Comparison of ENCODE assay signal across 15 mouse cellular contexts in the genomic region with DNA sequence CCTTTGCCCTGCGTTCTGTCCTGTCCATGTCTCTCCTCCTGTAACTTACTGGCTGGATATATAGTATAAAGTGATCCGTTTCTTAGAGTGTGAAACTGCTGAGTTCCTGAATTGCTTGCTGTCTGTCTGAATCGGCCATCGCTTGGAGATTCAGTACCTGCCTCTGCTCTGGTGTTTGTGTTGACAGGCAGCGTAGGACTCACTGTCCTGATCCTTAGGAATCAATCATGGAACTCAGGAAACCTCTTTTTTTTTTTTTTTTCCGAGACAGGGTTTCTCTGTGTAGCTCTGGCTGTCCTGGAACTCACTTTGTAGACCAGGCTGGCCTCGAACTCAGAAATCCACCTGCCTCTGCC. TPM values are rescaled to one million over a fixed set of nuclear protein-coding genes. Genes with fewer than 3 reads are reported as not detected.
DNase-seq lines count a peak whose midpoint lies in the region; ATAC-seq and TF ChIP-seq lines count a peak whose summit lies in the region.
"Had no signal": no experiment of that assay in that cellular context is flagged by ENCODE, and none has a peak within 500 bp of the region (broad histone marks: within the 10 kb centered on the region; RNA-seq: fewer than 3 reads in every experiment).

No protein-coding gene starts in this region.

- peak overlapping the region; percentile 63 for H3K27ac ChIP-seq in heart, embryonic 15.5 days
- H3K27ac ChIP-seq in midbrain, postnatal 0 days (ENCODE audit: low read depth, low read length) = no peak overlapping the region
- H3K27ac ChIP-seq: embryonic facial prominence, embryonic 13.5 days; forebrain, embryonic 13.5 days; gastrocnemius, adult 2 months; lung, embryonic 15.5 days had no signal

- no peaks in the 10 kb centered on the region for H3K36me3 ChIP-seq in heart, embryonic 15.5 days
- H3K36me3 ChIP-seq in megakaryocyte, embryonic 14.5 days (replicated peaks; ENCODE audit: low read length) = no peaks in the 10 kb centered on the region
- no peaks in the 10 kb centered on the region; the same call in 1 of the 2 replicates for H3K36me3 ChIP-seq in midbrain, postnatal 0 days (ENCODE audit: insufficient read depth, low read length)
- H3K36me3 ChIP-seq: embryonic facial prominence, embryonic 13.5 days; lung, embryonic 15.5 days had no signal

- no peak for TF ChIP-seq CTCF in midbrain, postnatal 0 days (IDR thresholded peaks at IDR 0.05)

- WGBS in heart, embryonic 15.5 days = 31% methylated on average over 7 of the region's 7 CpGs
- 84% methylated on average over 6 of the region's 7 CpGs for WGBS in midbrain, postnatal 0 days

- ATAC-seq in heart, embryonic 15.5 days (replicated peaks; ENCODE audit: insufficient number of reproducible peaks, insufficient read depth, low FRiP score, low read depth) = no peak
- ATAC-seq in megakaryocyte, adult 5-6 weeks (ENCODE audit: poor library complexity, severe bottlenecking) = no peak
- 0 out of 2 replicates have a peak, but pooled peaks have one; percentile 20 for ATAC-seq in erythroblast, adult 5-6 weeks (replicated peaks; ENCODE audit: low FRiP score, poor library complexity, severe bottlenecking)
- ATAC-seq in midbrain, postnatal 0 days (ENCODE audit: low FRiP score) = no peak
- ATAC-seq: forebrain, embryonic 13.5 days had no signal

- no peak for DNase-seq in heart, postnatal 10 days
- no peak for DNase-seq in midbrain, postnatal 0 days (ENCODE audit: low spot score)
- no peak for DNase-seq in layer of hippocampus, postnatal 14 days (ENCODE audit: low spot score in 2 of 2)
- DNase-seq: cerebellum, adult 11 months; gastrocnemius, adult 2 months; layer of hippocampus, adult 9-11 months; right cerebral cortex, postnatal 14 days had no signal

- no peaks in the 10 kb centered on the region for H3K9me3 ChIP-seq in heart, embryonic 15.5 days (replicated peaks)
- H3K9me3 ChIP-seq in megakaryocyte, embryonic 14.5 days = peaks cover 3% of the 10 kb centered on the region
- no peaks in the 10 kb centered on the region for H3K9me3 ChIP-seq in midbrain, postnatal 0 days (ENCODE audit: low read length)
- H3K9me3 ChIP-seq: embryonic facial prominence, embryonic 13.5 days; lung, embryonic 15.5 days had no signal

- no peaks in the 10 kb centered on the region for H3K27me3 ChIP-seq in heart, embryonic 15.5 days
- peaks cover 22% of the 10 kb centered on the region for H3K27me3 ChIP-seq in megakaryocyte, embryonic 14.5 days (replicated peaks)
- no peaks in the 10 kb centered on the region for H3K27me3 ChIP-seq in midbrain, postnatal 0 days (ENCODE audit: insufficient read depth, low read length)
- H3K27me3 ChIP-seq: embryonic facial prominence, embryonic 13.5 days; forebrain, embryonic 13.5 days; lung, embryonic 15.5 days had no signal

- peaks cover 25% of the 10 kb centered on the region for H3K4me1 ChIP-seq in heart, embryonic 15.5 days (replicated peaks)
- peaks cover 24% of the 10 kb centered on the region for H3K4me1 ChIP-seq in megakaryocyte, embryonic 14.5 days
- peaks cover 16% of the 10 kb centered on the region for H3K4me1 ChIP-seq in midbrain, postnatal 0 days (ENCODE audit: insufficient read depth, low read length)

- H3K4me2 ChIP-seq in heart, embryonic 15.5 days = peak overlapping the region; percentile 26; the same call in 1 of the 2 replicates
- no peak overlapping the region for H3K4me2 ChIP-seq in midbrain, postnatal 0 days (ENCODE audit: low read depth, low read length, poor library complexity, severe bottlenecking)
- H3K4me2 ChIP-seq: embryonic facial prominence, embryonic 13.5 days; forebrain, embryonic 13.5 days; lung, embryonic 15.5 days had no signal

- H3K4me3 ChIP-seq in heart, embryonic 15.5 days = no peak overlapping the region
- peak overlapping the region; percentile 47 for H3K4me3 ChIP-seq in megakaryocyte, embryonic 14.5 days (replicated peaks)
- no peak overlapping the region for H3K4me3 ChIP-seq in midbrain, postnatal 0 days (ENCODE audit: low read depth, low read length)
- H3K4me3 ChIP-seq: embryonic facial prominence, embryonic 13.5 days; forebrain, embryonic 13.5 days; gastrocnemius, adult 2 months; lung, embryonic 15.5 days had no signal

- intact Hi-C loops in heart, postnatal 10 days (cut with DNase I) = no loop called here

- no peak overlapping the region for H3K9ac ChIP-seq in heart, embryonic 15.5 days
- peak overlapping the region; percentile 33; the same call in 1 of the 2 replicates for H3K9ac ChIP-seq in midbrain, postnatal 0 days (replicated peaks; ENCODE audit: low read length, poor library complexity, severe bottlenecking)
- H3K9ac ChIP-seq: embryonic facial prominence, embryonic 13.5 days; forebrain, embryonic 13.5 days; lung, embryonic 15.5 days had no signal

RNA-seq across cellular contexts. Expression of a gene that starts 17.7 kb away (rescaled TPM):
- 2,802 and 3,192 TPM in 2 replicates for polyA plus RNA-seq in heart, embryonic 15.5 days (2015; fragmentation: Nextera tagmentation; extraction: Ambion mirVana)
- total RNA-seq in heart, postnatal 10 days (2021) = 1,000 to 10,000 TPM; 3,592 to 3,750 TPM
- polyA plus RNA-seq in megakaryocyte, embryonic 14.5 days (2012; ENCODE audit: insufficient read depth, low replicate concordance) = 154 and 597 TPM in 2 replicates
- total RNA-seq in megakaryocyte, adult 5-6 weeks (2015) = 11,658 and 12,645 TPM in 2 replicates
- 9,740 and 9,937 TPM in 2 replicates for total RNA-seq in megakaryocyte, adult 5-6 weeks (2017)
- 3,932 and 4,159 TPM in 2 replicates for total RNA-seq in erythroblast, adult 5-6 weeks (2015; ENCODE audit: low replicate concordance)
- total RNA-seq in erythroblast, adult 5-6 weeks (2017; ENCODE audit: low replicate concordance) = 1,512 and 1,760 TPM in 2 replicates
- total RNA-seq in midbrain, postnatal 0 days (2014; rRNA removed) = 6,169 and 7,035 TPM in 2 replicates
- 2,410 and 2,461 TPM in 2 replicates for polyA plus RNA-seq in midbrain, postnatal 0 days (2015; fragmentation: Nextera tagmentation; extraction: Ambion mirVana)
- 1,000 to 10,000 TPM; 3,391 to 3,794 TPM for total RNA-seq in layer of hippocampus, postnatal 14 days (2021)

RNA-seq across cellular contexts. Expression of a gene that starts 58.1 kb away (rescaled TPM):
- polyA plus RNA-seq in heart, embryonic 15.5 days (2015; fragmentation: Nextera tagmentation; extraction: Ambion mirVana) = 0.43 and 0.67 TPM in 2 replicates
- not detected for total RNA-seq in heart, postnatal 10 days (2021)
- 0.54 TPM in 1 of 2 replicates, not detected in the other for polyA plus RNA-seq in megakaryocyte, embryonic 14.5 days (2012; ENCODE audit: insufficient read depth, low replicate concordance)
- not detected in 2 replicates for total RNA-seq in megakaryocyte, adult 5-6 weeks (2015)
- total RNA-seq in megakaryocyte, adult 5-6 weeks (2017) = not detected in 2 replicates
- not detected in 2 replicates for total RNA-seq in erythroblast, adult 5-6 weeks (2015; ENCODE audit: low replicate concordance)
- total RNA-seq in erythroblast, adult 5-6 weeks (2017; ENCODE audit: low replicate concordance) = not detected in 2 replicates
- 0.47 and 5.4 TPM in 2 replicates for total RNA-seq in midbrain, postnatal 0 days (2014; rRNA removed)
- 3.7 and 4.1 TPM in 2 replicates for polyA plus RNA-seq in midbrain, postnatal 0 days (2015; fragmentation: Nextera tagmentation; extraction: Ambion mirVana)
- 1 to 10 TPM; 1.0 to 1.2 TPM for total RNA-seq in layer of hippocampus, postnatal 14 days (2021)
- total RNA-seq: gastrocnemius, adult 2 months; megakaryocyte progenitor cell, adult 5-6 weeks had no signal

RNA-seq across cellular contexts. Expression of a gene that starts 58.7 kb away (rescaled TPM):
- 26.2 and 27.7 TPM in 2 replicates for polyA plus RNA-seq in heart, embryonic 15.5 days (2015; fragmentation: Nextera tagmentation; extraction: Ambion mirVana)
- 10 to 100 TPM; 18.9 to 21.8 TPM for total RNA-seq in heart, postnatal 10 days (2021)
- polyA plus RNA-seq in megakaryocyte, embryonic 14.5 days (2012; ENCODE audit: insufficient read depth, low replicate concordance) = 5.6 and 19.5 TPM in 2 replicates
- total RNA-seq in megakaryocyte, adult 5-6 weeks (2015) = 21.1 and 22.3 TPM in 2 replicates
- total RNA-seq in megakaryocyte, adult 5-6 weeks (2017) = 26.4 and 28.9 TPM in 2 replicates
- total RNA-seq in erythroblast, adult 5-6 weeks (2015; ENCODE audit: low replicate concordance) = 7.3 and 14.2 TPM in 2 replicates
- 6.9 and 22.0 TPM in 2 replicates for total RNA-seq in erythroblast, adult 5-6 weeks (2017; ENCODE audit: low replicate concordance)
- total RNA-seq in midbrain, postnatal 0 days (2014; rRNA removed) = 27.1 and 27.5 TPM in 2 replicates
- polyA plus RNA-seq in midbrain, postnatal 0 days (2015; fragmentation: Nextera tagmentation; extraction: Ambion mirVana) = 18.5 and 18.7 TPM in 2 replicates
- 10 to 100 TPM; 22.8 to 23.9 TPM for total RNA-seq in layer of hippocampus, postnatal 14 days (2021)
